Mouse (Mus musculus): Measurements from ENCODE around the gene Dyrk3.
"Not testable (repeated sequence)": the region's sequence is repeated elsewhere in the genome, so short reads cannot be mapped to it uniquely, and the experiment has no call there.

The Dyrk3 gene

DNA sequence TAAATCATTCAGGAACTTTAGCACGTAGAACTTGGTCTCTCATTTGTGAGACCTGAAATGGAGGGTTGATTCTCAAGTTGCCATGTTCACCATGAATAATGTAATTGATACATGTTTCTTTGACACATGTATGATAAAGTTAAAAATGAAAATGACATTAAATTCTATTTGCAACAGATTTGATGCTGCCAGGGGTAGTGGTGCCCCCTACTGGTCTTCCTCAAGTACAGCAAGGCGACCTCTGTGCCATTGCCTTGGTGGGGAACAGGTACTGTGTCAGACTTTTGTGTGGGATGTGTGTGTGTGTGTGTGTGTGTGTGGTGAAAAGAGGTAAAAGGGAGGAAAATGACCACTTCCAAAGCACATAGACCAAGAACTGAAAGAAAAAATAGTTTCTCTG is 17.3 kb upstream of the Dyrk3 start:
- DNase-seq (ENCODE audit: low spot score) = no peak

DNA sequence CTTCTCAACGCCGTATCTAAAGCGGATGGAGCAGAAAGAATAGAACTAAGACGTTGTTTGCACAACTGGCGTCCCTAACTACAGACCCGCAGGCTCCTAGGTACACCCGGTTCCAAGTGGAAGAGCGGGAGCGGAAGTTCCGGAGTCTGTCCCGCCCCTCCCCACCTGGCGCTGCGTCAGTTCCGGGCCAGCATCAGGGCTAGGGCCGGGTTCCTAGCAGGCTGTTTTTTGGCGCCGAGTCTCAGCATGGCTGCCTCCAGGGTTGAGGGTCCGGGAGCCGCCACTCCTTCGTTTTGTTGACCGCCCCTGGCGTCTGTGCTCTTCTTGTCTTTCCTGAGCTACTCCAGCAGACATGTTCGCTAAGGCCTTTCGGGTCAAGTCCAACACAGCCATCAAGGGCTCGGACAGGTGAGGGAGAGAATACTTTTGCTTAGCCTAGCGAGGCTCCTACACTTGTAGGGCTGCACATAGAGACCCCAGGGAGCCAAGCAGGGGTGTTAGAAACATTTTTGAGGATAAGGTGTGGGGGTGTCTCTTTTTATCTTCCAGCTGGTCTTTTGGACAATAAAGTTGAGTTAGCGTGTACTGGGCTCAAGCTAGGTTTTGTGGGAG is 15.0 kb upstream of the Dyrk3 start, which contains the start of gene Eif2d:
Eif2d (plus strand) TSS at position 164 of the 612 bp plus-strand sequence.
- peak; percentile 73 for DNase-seq (ENCODE audit: low spot score)

DNA sequence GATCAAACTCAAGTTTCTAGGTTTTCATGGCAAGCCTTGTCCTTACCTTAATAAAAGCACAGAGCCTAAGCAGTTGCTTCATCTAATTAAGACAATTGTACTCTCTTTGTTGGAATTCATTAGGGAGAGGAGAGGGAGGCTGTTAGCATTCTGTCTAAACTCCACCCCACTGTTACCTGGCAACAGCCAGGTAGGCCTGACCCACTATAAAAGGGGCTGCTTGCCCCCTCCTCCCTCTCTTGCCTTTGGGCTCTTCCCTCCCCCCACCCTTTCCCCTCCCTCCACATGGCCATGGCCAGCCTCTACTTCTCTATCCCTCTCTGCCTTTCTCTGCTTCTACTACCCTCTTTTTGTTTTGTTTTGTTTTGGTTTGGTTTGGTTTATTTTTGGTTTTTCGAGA is 11.4 kb upstream of the Dyrk3 start:
- no peak for DNase-seq (ENCODE audit: low spot score)

DNA sequence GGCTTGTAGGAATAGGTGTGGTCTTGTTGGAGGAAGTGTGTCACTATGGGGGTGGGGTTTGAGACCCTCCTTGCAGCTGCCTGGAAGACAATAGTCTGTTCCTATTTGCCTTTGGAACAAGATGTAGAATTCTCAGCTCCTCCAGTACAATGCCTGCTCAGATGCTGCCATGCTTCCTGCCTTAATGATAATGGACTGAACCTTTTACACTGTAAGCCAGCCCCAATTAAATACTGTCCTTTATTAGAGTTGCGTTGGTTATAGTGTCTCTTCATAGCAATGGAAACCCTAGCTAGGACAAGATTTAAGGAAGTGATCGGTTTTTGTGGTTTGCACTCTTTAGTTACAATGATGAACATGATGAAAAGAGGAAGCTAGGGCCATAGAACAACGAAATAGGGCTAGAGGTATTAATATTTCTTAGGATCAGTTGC is 8.1 kb upstream of the Dyrk3 start:
- no peak for DNase-seq (ENCODE audit: low spot score)

DNA sequence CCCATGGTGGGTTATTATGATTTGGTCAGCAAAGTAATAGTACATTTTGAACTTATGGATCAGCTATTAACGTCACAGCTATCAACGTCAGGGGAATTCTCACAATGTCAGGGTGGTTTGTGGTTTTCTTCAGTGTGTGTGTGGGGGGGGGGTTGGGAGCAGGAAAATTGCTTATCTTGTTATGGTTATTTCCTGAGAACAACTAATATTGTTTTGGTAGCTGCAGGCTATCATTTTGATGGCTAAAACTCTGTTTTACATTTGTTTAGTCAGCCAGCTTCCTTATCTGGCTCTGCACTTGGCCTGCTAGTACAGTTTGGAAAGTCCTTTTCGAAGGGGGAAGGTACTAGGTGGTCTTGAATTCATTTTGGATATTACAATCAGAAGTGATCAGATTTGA is 7.1 kb upstream of the Dyrk3 start:
- not testable (repeated sequence) for DNase-seq (ENCODE audit: low spot score)

DNA sequence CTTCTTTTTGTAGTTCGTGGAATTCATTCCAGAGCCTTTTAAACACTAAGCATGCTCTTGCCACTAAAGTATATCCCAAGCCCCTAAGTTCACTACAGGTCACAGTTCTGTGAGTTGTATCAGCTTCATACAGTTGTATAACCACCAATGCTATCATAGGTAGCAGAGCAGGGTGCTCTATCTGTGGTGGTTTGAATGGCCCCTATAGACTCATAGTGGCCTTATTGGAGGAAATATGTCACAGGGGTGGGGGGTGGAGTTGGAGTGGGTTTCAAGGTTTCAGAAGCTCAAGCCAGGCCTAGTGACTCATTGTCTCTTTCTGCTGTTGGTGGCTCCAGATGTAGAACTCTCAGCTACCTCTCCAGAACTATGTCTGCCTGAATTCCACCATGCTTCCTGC is 4.3 kb upstream of the Dyrk3 start:
- no peak for DNase-seq (ENCODE audit: low spot score)

DNA sequence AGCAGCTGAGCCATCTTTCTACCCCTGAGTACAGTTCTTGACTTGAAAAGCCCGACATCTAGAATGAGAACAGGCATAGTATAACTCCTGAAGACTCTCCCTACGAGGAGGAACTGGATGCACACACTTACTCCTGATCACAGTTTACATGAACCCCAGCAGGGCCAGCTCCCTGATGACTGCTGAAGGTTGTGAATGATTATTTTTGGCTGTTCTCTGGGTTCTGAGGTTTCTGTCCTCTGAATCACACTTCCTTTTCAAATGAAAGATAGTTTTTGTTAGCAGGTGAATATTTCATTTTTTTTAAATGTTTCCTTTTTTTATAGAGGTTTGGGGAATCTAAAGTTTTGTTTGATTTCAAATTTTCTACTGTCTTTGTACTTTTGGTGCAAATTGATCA is 3.3 kb upstream of the Dyrk3 start:
- DNase-seq (ENCODE audit: low spot score) = no peak

DNA sequence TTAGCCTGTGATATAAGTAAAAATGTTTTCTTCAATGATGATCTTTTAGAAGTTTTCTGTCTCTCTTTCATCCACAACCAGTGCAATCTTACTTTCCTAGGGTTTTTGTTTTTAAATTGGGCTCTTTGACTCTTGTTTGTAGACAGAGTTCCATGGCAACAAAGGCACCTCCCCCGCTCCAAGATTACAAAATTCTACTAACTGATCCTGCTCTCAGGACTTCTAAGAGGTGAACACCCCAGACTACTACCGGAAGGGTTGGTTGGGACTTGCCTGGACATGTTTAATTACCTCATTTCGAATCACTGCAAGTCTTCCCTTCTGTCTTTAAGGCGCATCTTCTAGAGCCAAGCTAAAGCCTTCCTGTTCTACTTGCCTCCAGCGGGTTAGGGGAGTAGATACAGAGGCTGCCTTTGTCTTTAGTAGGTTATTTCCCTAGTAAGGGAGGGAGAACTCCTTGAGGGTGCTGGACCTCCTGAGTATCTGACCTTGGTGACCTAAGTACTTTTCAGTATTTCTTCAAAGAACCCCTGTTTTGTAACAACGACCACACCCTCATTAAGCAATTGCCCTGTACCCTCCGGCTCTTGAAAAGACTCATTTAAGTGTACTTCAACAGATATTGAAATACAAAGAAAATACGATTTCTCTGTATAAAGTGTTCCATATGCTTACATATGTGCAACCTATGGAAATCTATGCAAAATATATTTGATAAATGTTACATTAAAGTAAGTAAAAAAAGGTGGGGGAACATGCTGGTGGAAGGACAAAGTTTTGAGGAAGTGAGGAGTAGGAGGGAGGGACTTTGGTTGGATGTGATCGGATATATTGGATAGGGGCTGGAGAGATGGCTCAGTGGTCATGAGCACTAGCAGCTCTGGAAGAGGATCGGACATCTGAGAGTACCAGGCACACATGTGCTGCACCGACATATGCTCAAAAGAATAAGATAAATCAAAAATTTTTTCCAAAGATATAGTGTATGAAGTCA is 1.3 kb upstream of the Dyrk3 start:
- DNase-seq (ENCODE audit: low spot score) = no peak

DNA sequence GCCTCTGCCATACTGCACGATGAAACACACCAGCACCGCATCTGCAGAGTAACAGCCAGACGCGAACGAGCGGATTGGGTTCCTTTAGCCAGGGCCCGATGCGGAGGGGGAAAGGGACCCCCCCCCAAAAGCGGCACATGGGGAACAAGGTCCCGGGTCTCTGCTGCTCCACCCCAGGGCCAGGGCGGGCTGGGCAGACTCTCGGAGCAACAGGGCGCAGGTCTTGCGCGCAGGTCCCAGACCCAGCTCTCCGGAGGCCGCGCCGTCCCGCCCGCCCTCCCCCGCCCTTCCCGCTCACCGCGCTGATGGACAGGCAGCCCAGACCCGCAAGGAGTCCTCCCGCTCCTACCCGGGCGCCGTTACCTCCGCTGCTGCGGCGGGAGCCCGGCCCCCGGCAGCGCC is 422 bp downstream of the Dyrk3 start:
- DNase-seq (ENCODE audit: low spot score) = no peak

DNA sequence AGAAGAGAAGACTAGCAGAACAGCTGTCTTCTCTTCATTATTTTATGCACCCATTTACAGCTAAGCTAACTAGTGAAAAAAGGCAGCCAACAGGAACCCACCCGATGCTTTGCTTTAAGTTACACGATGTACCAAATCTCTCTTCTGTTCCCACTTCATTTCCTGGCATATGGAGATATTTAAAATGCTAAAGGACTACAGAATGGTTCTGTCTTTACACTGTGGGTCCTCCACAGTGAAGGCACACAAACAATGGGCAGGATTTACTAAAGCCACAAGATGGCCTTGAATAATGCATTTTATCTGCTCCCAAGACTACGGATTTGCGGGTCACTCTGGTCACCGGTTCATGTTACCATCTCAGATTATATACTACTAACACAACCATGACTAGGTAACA is 1.0 kb downstream of the Dyrk3 start:
- DNase-seq (ENCODE audit: low spot score) = no peak

DNA sequence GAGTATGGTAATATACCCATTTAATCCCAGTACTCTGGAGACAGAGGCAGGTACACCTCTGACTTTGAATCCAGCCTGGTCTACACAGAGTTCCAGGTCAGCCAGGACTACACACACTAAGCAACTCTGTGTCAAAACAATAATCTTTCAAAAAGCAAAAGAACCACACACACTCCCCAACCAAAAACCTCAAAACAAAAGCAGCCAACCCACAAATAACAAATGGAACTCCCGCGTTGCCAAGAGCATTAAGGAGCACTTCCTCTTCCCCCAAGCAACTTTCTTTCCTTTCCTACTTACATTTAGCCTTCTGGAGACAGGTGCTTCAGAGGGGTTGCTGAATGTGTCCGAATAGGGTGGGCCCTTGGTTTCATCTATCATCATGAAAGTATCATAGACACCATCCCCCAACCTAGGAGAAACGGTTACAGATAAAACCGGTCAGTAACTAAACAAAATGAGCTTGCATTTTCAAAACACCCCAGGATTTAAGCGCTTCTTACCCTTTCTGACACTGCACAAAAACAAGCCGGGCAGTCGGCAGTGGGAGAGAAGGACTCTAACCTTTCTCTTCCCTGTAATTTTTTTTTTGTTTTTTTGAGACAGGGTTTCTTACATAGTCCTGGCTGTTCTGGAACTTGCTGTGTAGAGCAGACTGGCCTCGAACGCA is 2.0 kb downstream of the Dyrk3 start:
- no peak for DNase-seq (ENCODE audit: low spot score)

DNA sequence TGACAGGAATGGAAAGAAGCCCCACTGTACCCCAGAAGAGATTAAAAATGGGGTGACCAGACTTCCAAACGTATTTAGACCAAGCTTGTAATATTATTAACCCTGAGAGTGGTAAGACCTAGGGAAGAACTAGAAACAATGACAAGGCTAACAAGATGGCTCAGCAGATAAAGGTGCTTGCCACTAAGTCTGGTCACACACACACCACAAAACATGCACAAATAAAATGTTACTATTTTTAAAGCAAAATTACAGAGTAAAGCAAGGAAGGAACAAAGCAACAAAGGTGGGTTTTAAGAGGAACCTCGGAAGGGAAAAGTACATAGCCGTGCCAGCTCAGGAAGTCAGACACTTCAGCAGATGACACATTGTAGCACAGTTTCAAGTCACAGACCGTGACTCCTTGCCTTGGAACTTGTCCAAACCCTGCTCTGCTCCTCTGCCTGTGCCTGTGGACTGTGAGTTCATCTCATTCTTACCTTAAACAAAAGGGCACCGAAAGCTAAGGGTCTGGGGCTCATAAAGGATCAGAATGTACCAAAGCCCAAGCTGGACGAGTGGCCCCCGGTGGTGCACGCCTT is 3.1 kb downstream of the Dyrk3 start:
- DNase-seq (ENCODE audit: low spot score) = no peak

DNA sequence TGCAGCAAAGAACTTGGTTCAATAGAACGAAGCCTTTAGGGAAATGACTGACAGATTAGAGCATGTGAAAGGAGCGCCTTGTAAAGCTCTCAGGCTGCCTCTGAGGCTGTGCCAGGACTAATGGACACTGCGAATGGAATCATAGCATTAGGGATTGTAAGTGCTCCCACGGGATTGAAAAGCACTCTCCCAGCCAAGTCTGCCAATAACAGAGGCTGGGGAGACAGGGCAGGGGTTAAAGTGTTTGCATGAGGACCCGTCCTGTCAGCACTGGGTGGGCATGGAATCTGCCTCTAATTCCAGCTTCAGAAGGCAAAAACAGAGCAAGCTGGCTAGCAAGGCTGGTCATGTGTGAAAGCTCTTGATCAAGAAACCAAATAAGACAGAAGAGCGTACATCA is 3.9 kb downstream of the Dyrk3 start:
- DNase-seq (ENCODE audit: low spot score) = no peak

DNA sequence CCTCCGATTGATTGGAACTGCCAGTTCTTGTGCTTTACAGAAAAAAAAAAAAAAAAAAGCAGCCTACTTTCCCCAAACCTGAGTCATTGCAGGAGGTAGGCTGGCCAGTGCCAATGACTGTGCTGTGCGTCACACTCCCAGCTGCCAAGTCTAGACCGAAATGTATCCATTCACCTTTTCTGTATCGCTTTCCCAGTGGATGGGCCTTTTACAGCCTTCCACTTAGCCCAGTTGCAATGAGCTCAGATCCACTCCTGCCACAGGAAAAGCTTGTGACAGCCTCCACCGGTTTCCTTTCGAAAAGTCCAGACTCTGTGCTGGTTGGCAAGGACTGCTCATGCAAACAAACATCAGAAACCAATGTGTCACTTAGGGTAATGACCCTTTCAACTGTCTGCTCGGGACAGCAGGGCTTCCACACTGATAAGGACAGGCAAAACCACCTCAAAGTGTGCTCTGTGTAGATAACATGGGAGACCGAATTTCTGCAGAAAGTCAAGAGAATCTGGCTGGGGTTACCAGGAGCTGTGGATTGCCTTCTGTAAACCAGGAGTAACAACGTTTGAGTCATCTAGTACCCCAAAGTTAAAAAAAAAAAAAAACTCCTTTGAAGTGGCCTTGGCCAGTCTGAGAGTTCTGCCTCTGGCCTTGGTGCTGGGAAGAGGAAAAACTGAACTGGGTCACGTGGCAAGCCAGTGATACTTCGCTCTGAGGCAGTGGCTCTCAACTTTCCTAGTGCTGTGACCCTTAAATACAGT is 12.0 kb downstream of the Dyrk3 start:
- no peak for DNase-seq (ENCODE audit: low spot score)

DNA sequence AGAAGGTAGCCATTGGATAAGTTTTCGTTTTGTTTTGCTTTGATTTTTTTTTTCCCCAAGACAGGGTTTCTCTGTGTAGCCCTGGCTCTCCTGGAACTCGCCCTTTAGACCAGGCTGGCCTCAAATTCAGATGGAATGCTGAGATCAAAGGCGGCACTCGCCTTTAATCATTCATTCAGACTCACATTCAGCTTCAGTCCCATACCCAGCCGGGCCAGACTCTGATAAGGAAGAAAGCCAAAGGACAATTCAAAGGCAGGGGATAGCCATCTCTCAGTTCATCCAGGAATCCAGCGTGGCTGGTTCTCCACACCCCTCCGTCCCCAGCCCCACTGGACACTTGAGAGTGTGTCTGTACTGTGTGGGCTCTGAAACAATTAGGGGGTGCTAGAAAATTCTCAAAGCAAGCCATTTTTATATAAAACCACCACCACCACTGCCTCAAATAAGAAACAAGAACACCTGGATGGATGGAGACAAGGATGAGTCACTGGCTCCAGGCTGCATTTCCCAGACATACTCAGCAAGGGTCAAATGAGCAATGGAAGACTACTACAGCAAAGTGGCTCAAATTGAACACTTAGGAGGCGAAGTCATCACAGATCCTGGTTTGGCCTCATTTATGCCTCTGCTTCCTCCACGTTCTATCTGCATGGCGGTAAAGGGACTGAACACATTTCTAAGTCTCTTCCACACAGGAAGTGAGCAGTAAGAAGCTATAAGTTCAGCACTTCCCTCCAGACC is 14.4 kb downstream of the Dyrk3 start:
- no peak for DNase-seq (ENCODE audit: low spot score)

DNA sequence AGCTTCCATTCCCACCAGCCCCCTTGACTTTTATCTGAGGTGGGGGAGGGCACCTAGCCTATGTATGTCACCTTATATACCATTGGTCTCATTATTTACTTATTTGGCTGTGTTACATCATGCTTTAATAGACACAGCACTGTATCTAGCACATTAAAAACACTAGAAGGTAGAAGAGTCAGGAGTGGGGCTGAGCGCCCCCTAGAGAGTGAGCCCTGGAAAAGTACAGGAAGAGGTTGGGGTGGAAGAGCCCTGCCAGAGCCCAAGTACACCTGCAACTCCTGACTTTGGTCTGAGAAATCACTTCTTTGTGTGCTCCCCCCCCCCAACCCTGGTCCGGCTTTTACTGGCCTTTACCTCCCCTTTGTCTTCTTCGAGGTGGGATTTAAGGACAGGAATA is 16.2 kb downstream of the Dyrk3 start:
- no peak for DNase-seq (ENCODE audit: low spot score)

DNA sequence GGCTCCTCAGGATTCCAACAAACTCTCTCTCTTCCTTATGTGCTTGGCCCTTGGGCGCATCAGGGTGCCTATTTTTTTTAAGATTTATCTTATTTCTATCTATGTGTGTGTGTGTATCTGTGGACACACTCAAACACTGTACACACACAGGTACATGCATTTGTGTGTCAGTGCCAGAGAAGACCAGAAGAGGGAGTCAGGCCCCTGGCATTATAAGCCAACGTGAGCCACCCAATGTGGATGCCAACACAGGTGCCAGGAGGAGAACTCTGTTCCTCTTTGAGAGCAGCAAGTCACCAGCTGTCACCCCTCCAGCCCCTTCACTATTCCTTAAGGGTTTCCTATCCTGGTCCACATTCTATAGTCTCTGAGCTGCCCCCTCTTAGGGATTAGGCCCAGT is 19.1 kb downstream of the Dyrk3 start:
- no peak for DNase-seq (ENCODE audit: low spot score)

DNA sequence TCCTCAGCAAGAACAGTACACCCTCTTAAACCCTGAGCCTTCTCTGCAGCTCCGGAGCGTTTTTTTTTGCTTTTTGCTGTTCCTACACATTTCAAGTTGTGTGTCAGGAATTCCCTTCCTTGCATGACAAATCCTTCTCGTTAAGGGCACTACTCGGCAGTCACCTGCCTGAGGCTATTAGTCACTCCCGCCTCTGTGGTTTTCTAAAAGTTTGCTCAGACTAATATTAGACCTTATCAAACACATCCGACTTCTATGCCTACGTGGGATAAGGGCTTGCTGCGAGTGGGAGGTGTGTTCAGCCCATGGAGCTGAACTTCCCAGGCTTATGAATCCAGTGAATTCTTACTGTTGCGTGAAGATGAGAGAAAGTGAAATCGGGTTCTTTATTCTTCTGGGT is 19.6 kb downstream of the Dyrk3 start:
- DNase-seq (ENCODE audit: low spot score) = no peak

DNA sequence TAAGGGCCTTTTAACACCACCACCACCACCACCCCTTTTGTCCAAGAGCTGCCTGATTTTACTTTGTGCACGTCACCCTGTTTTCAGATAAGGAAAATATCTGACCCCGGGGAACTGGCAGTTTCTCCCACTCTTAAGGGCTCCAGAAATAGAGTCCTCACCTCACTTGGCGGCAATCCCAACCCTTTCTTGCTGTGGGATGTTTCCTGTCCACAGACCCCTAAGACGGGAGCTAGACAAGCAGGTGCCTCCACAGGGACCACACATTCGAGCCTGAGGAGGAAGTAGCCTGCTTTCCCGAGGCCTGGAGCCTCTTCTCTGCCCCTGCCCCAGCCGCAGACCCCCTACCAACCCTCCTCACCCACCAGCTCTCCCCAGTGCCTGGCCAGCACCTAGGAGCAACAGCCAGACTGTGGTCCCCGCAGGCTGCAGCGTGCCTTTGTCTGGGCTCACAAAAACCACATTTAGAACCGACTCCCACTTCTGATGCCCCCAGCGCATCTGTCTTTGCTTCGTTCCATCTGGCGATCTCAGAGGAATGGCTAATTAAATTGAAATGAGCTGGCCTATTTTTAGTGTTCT is 21.6 kb downstream of the Dyrk3 start:
- no peak for DNase-seq (ENCODE audit: low spot score)

DNA sequence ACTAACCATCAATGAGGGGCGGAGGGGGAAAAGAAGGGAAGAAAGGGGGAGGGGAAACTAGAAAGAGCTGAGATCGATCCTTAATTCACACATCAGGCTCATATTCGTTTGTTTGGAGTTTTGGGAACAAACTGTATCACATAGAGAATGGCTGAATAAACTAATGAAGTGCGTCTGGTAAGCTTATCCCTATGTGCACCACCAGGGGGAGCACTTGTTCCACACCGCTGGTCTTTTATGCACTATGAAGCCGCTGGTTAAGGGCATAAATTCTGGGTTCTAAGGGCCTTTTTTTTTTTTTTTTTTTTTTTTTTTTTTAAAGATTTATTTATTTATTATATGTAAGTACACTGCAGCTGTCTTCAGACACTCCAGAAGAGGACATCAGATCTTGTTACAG is 22.2 kb downstream of the Dyrk3 start:
- no peak for DNase-seq (ENCODE audit: low spot score)

DNA sequence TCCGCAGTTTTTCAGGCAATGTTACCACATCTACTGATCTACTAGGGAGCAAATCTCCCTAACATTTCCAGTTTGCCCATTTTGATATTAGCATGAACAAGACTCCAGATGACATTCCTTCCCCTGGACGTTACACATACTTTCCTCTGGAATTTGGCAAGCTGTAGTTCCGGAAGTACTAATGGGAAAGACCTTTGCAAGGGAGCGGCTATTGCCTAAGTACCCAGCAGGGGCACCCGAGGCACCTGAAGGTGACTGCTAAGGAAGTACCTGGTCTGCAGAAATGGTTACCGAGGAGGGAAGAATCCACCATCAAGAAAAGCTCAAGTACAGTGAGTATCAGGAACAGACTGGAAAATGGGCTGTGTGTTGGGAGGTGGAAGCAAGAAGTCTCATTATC is 25.6 kb downstream of the Dyrk3 start:
- DNase-seq (ENCODE audit: low spot score) = no peak

All from layer of hippocampus, adult 9-10 months (tissue).